Mouse (Mus musculus) midbrain, embryonic 15.5 days (tissue): ENCODE measurements around the gene Necab3. TPM values are rescaled to one million over a fixed set of nuclear protein-coding genes. Genes with fewer than 3 reads are reported as not detected.

Experiments
- ATAC-seq: fragments of 200-750 bp; cut with Nextera tagmentation; replicated peaks from 2 replicates; pipeline ENCODE4 v1.8.0; 2017; ENCODE audit warnings: moderate TSS enrichment
- H3K27ac ChIP-seq: fragments of 300-500 bp; sonication (generic); 2 replicates; pipeline ENCODE4 v1.5.1; 2015; ENCODE audit warnings: mild to moderate bottlenecking, inconsistent platforms
- H3K27me3 ChIP-seq: fragments of 300-500 bp; sonication (generic); replicated peaks from 2 replicates; pipeline ENCODE4 v1.6.1; 2015; ENCODE audit warnings: inconsistent platforms
- H3K36me3 ChIP-seq: fragments of 300-500 bp; sonication (generic); replicated peaks from 2 replicates; pipeline ENCODE4 v1.6.1; 2015; ENCODE audit warnings: inconsistent platforms
- H3K4me1 ChIP-seq: fragments of 300-500 bp; sonication (generic); 2 replicates; pipeline ENCODE4 v1.6.1; 2015; ENCODE audit warnings: inconsistent platforms
- H3K4me2 ChIP-seq: fragments of 300-500 bp; sonication (generic); 2 replicates; pipeline ENCODE4 v1.6.1; 2015; ENCODE audit warnings: inconsistent platforms, mild to moderate bottlenecking, moderate library complexity
- H3K4me3 ChIP-seq: fragments of 300-500 bp; sonication (generic); 2 replicates; pipeline ENCODE4 v1.5.1; 2015; ENCODE audit warnings: mild to moderate bottlenecking, inconsistent platforms
- H3K9ac ChIP-seq: fragments of 300-500 bp; sonication (generic); 2 replicates; pipeline ENCODE4 v1.6.1; 2015; ENCODE audit warnings: mild to moderate bottlenecking, inconsistent platforms
- H3K9me3 ChIP-seq: fragments of 300-500 bp; sonication (generic); 2 replicates; pipeline ENCODE4 v1.6.1; 2016; ENCODE audit warnings: inconsistent platforms
- WGBS: fragments of 180-500 bp; shearing (Covaris S2); methylation state at CpG from one replicate; pipeline ENCODE4 v1.1.7; 2015; ENCODE audit warnings: mixed read lengths; 5-methylcytosine and 5-hydroxymethylcytosine counted together
- polyA plus RNA-seq: library from polyadenylated mRNA; unstranded; fragments of >200 nt; fragmentation: Nextera tagmentation; extraction: Ambion mirVana; gene quantifications from 2 replicates; pipeline ENCODE4 v1.2.1, GENCODE M21; 2015

Necab3 gene
- 15.4 and 18.0 TPM in 2 replicates for polyA plus RNA-seq

DNA sequence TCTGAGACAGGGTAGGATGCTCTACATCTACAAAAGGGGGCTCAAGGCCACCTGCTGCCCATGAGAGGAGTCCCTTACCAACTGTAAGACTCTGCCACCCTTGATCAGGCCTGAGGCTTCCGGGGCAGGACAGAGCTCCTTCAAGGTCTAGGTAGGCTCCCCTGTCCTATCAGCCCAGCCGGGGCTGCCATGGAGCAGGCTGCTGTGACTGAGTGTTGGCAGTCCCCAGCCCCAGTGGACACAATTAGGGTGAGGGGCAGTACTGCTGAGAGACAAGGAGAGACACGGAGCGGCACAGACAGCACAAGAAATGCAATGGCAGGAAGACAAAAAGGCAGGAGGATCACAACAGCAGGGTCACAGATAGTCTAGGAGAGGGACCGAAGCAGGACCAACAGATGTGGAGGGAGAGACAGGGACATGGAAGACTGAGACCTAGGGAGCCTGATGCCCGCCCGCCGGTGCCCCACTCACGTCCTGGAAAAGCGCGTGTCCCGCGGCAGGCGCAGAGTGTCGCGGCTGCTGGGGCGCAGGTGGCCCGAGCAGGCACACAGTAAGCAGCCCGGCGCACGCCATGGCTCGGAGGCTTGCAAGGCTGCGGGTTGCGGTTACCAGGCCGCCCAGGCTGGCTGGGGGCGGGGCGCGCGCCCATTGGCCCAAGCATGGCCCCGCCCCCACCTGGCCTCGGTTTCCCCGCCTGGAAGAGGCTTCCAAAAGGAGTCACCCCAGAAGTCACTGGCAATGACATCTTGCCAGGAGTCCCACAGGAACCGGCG is at the start of gene Necab3:
Gene Necab3, minus strand, starts transcription at position 627 of the 776 bp plus-strand sequence.
- WGBS: 4% methylated on average over 34 of the region's 34 CpGs
- Histone ChIP-seq H3K36me3 (no peaks in the 10 kb centered on the region), H3K27me3 (no peaks in the 10 kb centered on the region), H3K4me3 (peak within 1 kb of the TSS; percentile 43), H3K27ac (no peak within 1 kb of the TSS; the same call in 1 of the 2 replicates), H3K9me3 (no peaks in the 10 kb centered on the region), H3K4me1 (peaks cover 25% of the 10 kb centered on the region), H3K9ac (peak within 1 kb of the TSS; percentile 62), H3K4me2 (peak within 1 kb of the TSS; percentile 76)
- peak; percentile 81 for ATAC-seq

DNA sequence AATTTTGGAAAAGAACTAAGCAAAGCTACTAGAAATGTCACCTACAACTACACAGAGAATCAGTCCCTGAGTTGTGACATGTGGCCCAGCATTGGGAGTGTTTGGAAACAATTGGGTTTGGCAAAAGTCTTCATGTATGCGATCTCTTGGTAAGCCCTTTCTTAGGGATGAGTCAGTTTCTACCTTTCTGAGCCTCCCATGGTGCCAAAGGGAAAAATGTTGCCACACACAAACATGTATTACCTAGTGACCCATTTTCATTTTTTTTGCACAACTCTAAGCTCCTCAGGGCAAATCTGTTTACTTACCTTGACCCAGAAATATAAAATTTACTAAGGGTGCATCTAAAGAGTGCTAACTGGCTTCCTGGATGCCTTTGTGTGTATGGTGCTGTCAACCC is 48.3 kb upstream of the Necab3 start:
- peaks cover 11% of the 10 kb centered on the region for H3K4me1 ChIP-seq
- WGBS: 69% methylated on average over 1 of the region's 1 CpGs
- no peaks in the 10 kb centered on the region; the same call in 1 of the 2 replicates for H3K27me3 ChIP-seq
- ATAC-seq: no peak
- no peak overlapping the region for H3K9ac ChIP-seq
- no peak overlapping the region for H3K4me2 ChIP-seq
- no peak overlapping the region for H3K4me3 ChIP-seq
- H3K36me3 ChIP-seq: no peaks in the 10 kb centered on the region
- H3K27ac ChIP-seq: no peak overlapping the region
- no peaks in the 10 kb centered on the region for H3K9me3 ChIP-seq

DNA sequence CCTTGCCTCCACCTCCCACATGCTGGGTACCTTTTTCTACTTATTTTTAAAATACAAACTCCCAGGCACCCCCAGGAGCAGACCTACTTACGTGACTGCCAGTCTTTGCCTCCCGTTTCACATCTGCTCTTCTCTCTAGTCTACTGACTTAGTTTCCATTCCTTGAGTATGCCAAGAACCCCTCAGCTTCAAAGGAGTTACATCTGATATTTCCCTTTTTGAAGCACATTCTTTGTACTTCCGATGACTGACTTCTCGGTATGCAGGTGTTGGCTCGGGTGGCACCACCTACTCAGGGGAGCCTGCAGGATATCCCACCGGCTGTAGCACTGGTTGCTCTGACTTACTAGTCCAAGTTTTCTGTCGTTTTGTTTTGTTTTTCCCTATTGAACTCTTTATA is 45.5 kb upstream of the Necab3 start:
- no peak overlapping the region for H3K27ac ChIP-seq
- no peaks in the 10 kb centered on the region for H3K9me3 ChIP-seq
- ATAC-seq: no peak
- H3K9ac ChIP-seq: no peak overlapping the region
- H3K27me3 ChIP-seq: no peaks in the 10 kb centered on the region; the same call in 1 of the 2 replicates
- peak overlapping the region; percentile 64 for H3K4me2 ChIP-seq
- H3K4me3 ChIP-seq: peak overlapping the region; percentile 57
- peaks cover 11% of the 10 kb centered on the region for H3K4me1 ChIP-seq
- no peaks in the 10 kb centered on the region for H3K36me3 ChIP-seq
- WGBS: 43% methylated on average over 7 of the region's 7 CpGs

DNA sequence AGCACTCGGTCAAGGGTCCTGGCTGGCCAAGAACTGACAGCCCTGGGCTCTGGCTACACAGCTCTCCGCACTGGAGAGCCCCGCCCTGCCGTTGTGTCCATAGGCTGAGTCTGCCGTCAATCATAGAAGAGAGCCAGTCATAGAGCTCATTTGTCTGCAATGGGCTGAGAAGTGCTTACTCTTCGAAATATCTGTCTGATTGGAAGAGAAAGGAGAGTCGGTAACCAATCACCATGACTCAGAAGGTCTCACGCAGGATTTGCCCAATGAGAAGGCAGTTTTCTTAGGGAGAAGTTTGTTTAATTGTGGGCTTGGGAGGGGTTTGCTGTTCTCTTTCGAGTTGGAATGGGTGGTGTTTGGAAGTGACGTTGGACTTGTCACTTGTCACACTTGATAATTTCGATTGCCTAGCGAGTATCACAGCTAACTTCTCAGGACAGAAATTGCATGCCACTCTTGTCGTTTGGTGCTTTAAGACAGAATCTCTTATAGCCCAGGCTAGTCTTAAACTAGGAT is 45.0 kb upstream of the Necab3 start, which contains the start of gene Pxmp4:
Gene Pxmp4, minus strand, starts transcription at position 71 of the 516 bp plus-strand sequence.
- Histone ChIP-seq H3K27ac (peak within 1 kb of the TSS; percentile 55), H3K9me3 (no peaks in the 10 kb centered on the region), H3K4me3 (peak within 1 kb of the TSS; percentile 57), H3K27me3 (no peaks in the 10 kb centered on the region; the same call in 1 of the 2 replicates), H3K36me3 (no peaks in the 10 kb centered on the region), H3K4me1 (peaks cover 11% of the 10 kb centered on the region), H3K9ac (peak within 1 kb of the TSS; percentile 69), H3K4me2 (peak within 1 kb of the TSS; percentile 64)
- WGBS: under 1% methylated on average over 13 of the region's 13 CpGs
- ATAC-seq: peak; percentile 100

DNA sequence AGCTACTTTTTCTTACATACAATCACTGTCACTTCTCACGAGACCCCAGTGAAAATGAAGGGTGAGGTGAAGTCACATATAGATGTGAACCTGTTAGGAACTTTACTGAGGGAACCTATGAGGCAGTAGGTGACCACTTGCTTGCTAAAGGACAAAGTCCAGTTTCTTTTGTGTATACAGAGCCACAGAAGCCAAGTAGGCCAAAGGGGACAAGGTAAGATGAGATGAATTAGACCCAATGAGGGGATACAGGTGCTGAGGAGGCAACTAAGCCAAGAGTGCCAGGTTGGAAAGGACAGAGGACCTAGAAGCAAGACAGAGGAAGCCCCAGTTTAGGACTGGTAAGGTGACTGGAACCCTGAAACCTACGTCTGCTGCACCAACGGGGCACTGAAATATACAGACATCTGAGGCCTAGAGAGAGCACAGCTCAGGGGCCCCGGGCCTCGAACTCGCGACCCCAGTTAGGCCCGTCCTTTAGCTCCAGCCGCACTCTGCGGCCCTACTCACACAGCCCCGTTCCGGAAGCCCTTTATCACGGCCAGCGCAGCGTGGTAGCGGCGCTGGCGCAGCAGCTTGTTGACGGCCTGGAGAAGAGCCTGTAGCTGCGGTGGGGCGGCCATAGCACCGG is 44.4 kb upstream of the Necab3 start:
- peak; percentile 70 for ATAC-seq
- Histone ChIP-seq H3K9me3 (no peaks in the 10 kb centered on the region), H3K27ac (peak overlapping the region; percentile 55), H3K4me3 (peak overlapping the region; percentile 57), H3K27me3 (no peaks in the 10 kb centered on the region), H3K4me1 (peaks cover 11% of the 10 kb centered on the region), H3K9ac (peak overlapping the region; percentile 69), H3K4me2 (peak overlapping the region; percentile 64), H3K36me3 (no peaks in the 10 kb centered on the region)
- 19% methylated on average over 22 of the region's 22 CpGs for WGBS

DNA sequence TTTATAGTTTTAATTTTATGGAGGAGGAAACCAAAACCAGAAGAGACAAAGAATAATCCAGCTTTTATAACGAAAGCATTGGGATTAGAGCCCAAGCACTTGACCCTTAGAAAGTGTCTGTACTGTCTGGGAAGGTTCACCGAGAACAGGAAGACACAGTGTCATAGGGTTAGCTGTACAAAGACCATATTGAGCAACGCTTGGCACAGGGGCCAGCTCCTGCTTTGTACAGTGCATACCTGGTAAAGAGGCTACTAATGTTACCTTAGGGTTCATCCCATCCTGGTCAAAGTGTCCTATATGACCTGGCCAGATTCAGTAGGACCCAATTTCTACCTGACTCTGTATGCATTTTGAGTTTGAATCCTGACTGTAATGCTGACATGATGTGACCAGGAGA is 42.6 kb upstream of the Necab3 start:
- H3K27me3 ChIP-seq: no peaks in the 10 kb centered on the region
- WGBS: 83% methylated on average over 3 of the region's 3 CpGs
- ATAC-seq: no peak
- no peak overlapping the region for H3K9ac ChIP-seq
- H3K9me3 ChIP-seq: no peaks in the 10 kb centered on the region
- H3K36me3 ChIP-seq: no peaks in the 10 kb centered on the region
- H3K4me3 ChIP-seq: no peak overlapping the region
- no peak overlapping the region for H3K4me2 ChIP-seq
- H3K27ac ChIP-seq: no peak overlapping the region
- peaks cover 11% of the 10 kb centered on the region for H3K4me1 ChIP-seq

DNA sequence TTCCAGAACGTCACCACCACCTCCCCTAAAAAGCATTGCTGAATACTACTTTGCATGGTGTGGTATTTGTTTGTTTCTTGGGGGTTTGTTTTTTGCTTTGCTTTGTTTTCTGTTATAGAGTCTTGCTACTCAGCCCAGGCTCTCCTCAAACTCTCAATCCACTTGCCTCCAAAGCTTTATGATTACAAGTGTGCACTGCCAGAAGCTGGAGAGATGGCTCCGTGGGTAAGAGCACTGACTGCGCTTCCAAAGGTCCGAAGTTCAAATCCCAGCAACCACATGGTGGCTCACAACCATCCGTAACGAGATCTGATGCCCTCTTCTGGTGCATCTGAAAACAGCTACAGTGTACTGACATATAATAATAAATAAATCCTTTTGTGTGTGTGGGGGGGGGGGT is 41.9 kb upstream of the Necab3 start:
- no peak for ATAC-seq
- WGBS: 71% methylated on average over 6 of the region's 6 CpGs
- Histone ChIP-seq H3K4me1 (peaks cover 11% of the 10 kb centered on the region), H3K27me3 (no peaks in the 10 kb centered on the region), H3K4me3 (no peak overlapping the region), H3K4me2 (no peak overlapping the region), H3K36me3 (no peaks in the 10 kb centered on the region), H3K9ac (no peak overlapping the region), H3K9me3 (no peaks in the 10 kb centered on the region), H3K27ac (no peak overlapping the region)

DNA sequence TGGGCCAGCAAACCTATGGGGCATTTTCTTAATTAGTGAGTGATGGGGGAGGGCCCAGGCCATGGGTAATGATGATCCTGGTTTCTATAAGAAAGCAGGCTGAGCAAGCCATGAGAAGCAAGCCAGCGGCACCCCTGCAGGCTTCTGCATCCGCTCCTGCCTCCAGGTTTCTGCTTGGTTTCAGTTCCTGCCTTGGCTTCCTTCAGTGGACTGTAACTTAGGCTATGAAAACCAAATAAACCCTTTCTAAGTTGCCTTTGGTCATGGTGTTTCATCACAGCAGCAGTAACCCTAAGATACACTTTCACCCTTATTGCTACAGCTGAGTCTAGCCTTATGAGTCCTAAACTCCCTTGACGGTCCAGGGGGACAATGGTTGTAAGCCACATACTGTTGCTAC is 38.7 kb upstream of the Necab3 start:
- Histone ChIP-seq H3K27me3 (no peaks in the 10 kb centered on the region), H3K4me2 (no peak overlapping the region), H3K4me1 (no peaks in the 10 kb centered on the region), H3K9me3 (no peaks in the 10 kb centered on the region), H3K27ac (no peak overlapping the region), H3K9ac (no peak overlapping the region), H3K4me3 (no peak overlapping the region), H3K36me3 (no peaks in the 10 kb centered on the region)
- 85% methylated on average over 3 of the region's 3 CpGs for WGBS
- no peak for ATAC-seq

DNA sequence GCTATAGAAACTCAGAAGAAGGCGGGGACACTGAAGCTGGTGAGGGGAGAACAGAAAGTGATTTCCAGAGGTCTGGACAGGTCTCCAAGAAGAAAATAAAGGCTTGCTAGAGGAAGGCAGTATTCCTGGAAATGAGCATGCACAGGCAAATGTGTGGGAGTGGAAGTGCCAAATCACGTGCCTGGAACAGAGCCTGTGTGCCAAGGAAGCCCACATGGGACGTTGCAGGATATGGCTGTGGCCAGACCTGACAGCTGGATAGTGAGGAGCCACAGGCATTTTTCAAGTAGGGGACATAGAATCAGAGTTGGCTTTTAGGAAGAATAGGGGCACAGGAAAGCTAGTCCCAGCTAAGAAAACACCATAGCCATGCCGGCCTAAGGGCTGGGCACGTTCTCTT is 37.1 kb upstream of the Necab3 start:
- Histone ChIP-seq H3K9me3 (no peaks in the 10 kb centered on the region), H3K27ac (no peak overlapping the region), H3K27me3 (no peaks in the 10 kb centered on the region), H3K4me1 (no peaks in the 10 kb centered on the region), H3K36me3 (no peaks in the 10 kb centered on the region), H3K4me2 (no peak overlapping the region), H3K9ac (no peak overlapping the region), H3K4me3 (no peak overlapping the region)
- WGBS: 89% methylated on average over 5 of the region's 5 CpGs
- ATAC-seq: no peak

DNA sequence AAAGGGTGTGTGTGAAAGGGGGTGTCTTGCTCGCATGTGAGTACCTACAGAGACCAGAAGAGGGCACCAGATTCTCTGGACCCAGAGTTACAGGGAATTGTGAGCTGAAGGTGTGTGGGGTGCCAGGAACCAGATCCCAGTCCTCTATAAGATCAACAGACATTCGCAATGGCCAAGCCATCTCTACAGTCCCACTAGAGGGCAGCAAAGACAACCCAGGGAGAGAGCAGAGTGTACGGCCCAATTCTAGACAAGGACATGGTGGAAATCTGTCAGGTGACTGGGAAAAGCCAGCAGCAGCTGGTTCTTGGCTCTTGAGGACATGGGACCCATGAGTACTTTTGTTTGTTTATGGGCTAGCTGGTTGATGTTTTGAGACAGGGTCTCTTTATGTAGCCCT is 34.3 kb upstream of the Necab3 start:
- no peaks in the 10 kb centered on the region for H3K36me3 ChIP-seq
- ATAC-seq: no peak
- H3K9ac ChIP-seq: no peak overlapping the region
- no peaks in the 10 kb centered on the region for H3K9me3 ChIP-seq
- H3K27ac ChIP-seq: no peak overlapping the region
- no peaks in the 10 kb centered on the region for H3K4me1 ChIP-seq
- 59% methylated on average over 3 of the region's 3 CpGs for WGBS
- no peak overlapping the region for H3K4me2 ChIP-seq
- H3K4me3 ChIP-seq: no peak overlapping the region
- no peaks in the 10 kb centered on the region for H3K27me3 ChIP-seq

DNA sequence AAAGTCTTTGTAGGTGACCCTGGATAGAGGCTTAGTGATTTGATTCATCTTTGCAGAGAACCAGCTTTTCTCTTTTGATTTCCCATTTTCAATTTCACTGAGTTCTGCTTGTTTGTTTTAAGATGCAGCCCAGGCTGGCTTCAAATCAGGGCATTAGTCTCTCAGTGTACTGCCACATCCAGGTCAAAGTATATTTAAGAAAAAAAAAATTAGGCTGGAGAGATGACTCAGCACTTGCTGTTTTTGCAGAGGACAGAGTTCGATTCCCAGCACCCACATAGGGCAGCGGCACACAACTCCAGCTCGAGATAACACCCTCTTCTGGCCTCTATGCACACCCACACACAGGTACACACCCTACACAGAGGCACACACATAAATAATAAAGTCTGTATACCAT is 32.5 kb upstream of the Necab3 start:
- Histone ChIP-seq H3K36me3 (no peaks in the 10 kb centered on the region), H3K4me2 (no peak overlapping the region), H3K27ac (no peak overlapping the region), H3K9ac (no peak overlapping the region), H3K4me1 (no peaks in the 10 kb centered on the region), H3K4me3 (no peak overlapping the region), H3K27me3 (no peaks in the 10 kb centered on the region), H3K9me3 (no peaks in the 10 kb centered on the region)
- 91% methylated on average over 3 of the region's 3 CpGs for WGBS
- no peak for ATAC-seq

DNA sequence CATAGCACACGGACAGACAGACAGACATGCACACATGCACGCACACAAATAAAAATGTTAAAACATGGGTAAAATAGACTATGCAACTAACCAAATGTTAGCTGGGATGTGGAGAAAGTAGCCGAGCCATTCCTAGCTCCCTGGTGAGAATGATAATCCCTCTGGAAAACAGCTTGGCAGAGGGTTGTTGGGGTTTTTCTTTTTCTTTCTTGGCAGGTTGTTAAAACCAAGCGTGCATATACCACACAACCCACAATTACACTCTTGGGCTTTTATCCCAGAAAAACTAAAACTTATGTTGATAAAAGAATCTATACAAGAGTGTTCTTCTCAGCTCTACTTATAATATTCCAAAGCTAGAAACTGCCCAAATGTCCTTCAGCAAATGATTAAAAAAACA is 30.4 kb upstream of the Necab3 start:
- Histone ChIP-seq H3K27me3 (no peaks in the 10 kb centered on the region), H3K4me3 (no peak overlapping the region), H3K36me3 (no peaks in the 10 kb centered on the region), H3K27ac (no peak overlapping the region), H3K9me3 (no peaks in the 10 kb centered on the region), H3K4me2 (no peak overlapping the region), H3K4me1 (peaks cover 6% of the 10 kb centered on the region; the same call in 1 of the 2 replicates), H3K9ac (no peak overlapping the region)
- WGBS: 75% methylated on average over 4 of the region's 4 CpGs
- no peak for ATAC-seq
